Mouse (Mus musculus) stomach, embryonic 14.5 days (tissue): ENCODE results near the gene Snupn. TPM values are rescaled to one million over a fixed set of nuclear protein-coding genes. Genes with fewer than 3 reads are reported as not detected.
A peak's percentile ranks its signal among the peaks of the same experiment; 100 is the strongest.
"Not testable (repeated sequence)": the region's sequence is repeated elsewhere in the genome, so short reads cannot be mapped to it uniquely, and the experiment has no call there.

Experiments
- ATAC-seq: fragments of 200-750 bp; cut with Nextera tagmentation; 2 replicates; pipeline ENCODE4 v1.8.0; 2017; ENCODE audit warnings: low read depth, moderate TSS enrichment; ENCODE audit not compliant: insufficient number of reproducible peaks, insufficient read depth, low FRiP score
- H3K27ac ChIP-seq: fragments of 300-500 bp; sonication (generic); 2 replicates; pipeline ENCODE4 v1.5.1; 2014; ENCODE audit warnings: mild to moderate bottlenecking, low read length, moderate library complexity, mixed read lengths
- H3K27me3 ChIP-seq: fragments of 300-500 bp; sonication (generic); 2 replicates; pipeline ENCODE4 v1.6.1; 2014; ENCODE audit warnings: low read length, control low read depth, mixed read lengths; ENCODE audit not compliant: control insufficient read depth, insufficient read depth
- H3K36me3 ChIP-seq: fragments of 300-500 bp; sonication (generic); 2 replicates; pipeline ENCODE4 v1.6.1; 2014; ENCODE audit warnings: mild to moderate bottlenecking, control low read depth, low read length, moderate library complexity, mixed read lengths; ENCODE audit not compliant: control insufficient read depth, insufficient read depth
- H3K4me1 ChIP-seq: fragments of 300-500 bp; sonication (generic); 2 replicates; pipeline ENCODE4 v1.6.1; 2014; ENCODE audit warnings: low read length, control low read depth, mixed read lengths; ENCODE audit not compliant: control insufficient read depth, insufficient read depth
- H3K4me2 ChIP-seq: fragments of 300-500 bp; sonication (generic); replicated peaks from 2 replicates; pipeline ENCODE4 v1.6.1; 2014; ENCODE audit warnings: low read depth, low read length, control low read depth
- H3K4me3 ChIP-seq: fragments of 300-500 bp; sonication (generic); 2 replicates; pipeline ENCODE4 v1.5.1; 2014; ENCODE audit warnings: low read depth, low read length, control low read depth
- H3K9ac ChIP-seq: fragments of 300-500 bp; sonication (generic); replicated peaks from 2 replicates; pipeline ENCODE4 v1.6.1; 2014; ENCODE audit warnings: low read depth, mild to moderate bottlenecking, control low read depth, low read length, moderate library complexity, mixed read lengths
- H3K9me3 ChIP-seq: fragments of 300-500 bp; sonication (generic); 2 replicates; pipeline ENCODE4 v1.6.1; 2016; ENCODE audit warnings: low read depth, low read length, control low read depth; ENCODE audit not compliant: control insufficient read depth
- WGBS: fragments of 180-500 bp; shearing (Covaris S2); extraction: QIAGEN DNeasy Blood & Tissue Kit; methylation state at CpG from one replicate; pipeline ENCODE4 v1.1.7; 2014; 5-methylcytosine and 5-hydroxymethylcytosine counted together
- polyA plus RNA-seq: library from polyadenylated mRNA; unstranded; fragments of >200 nt; fragmentation: Nextera tagmentation; extraction: Ambion mirVana; gene quantifications from 2 replicates; pipeline ENCODE4 v1.2.1, GENCODE M21; 2014

Snupn gene
- polyA plus RNA-seq, 1 experiment from 2014 or later = 21.9 TPM

GRCm38 (mm10) chr9:56973960-56974524 lies 23.4 kb downstream of the Snupn start:
- H3K9me3 ChIP-seq = no peaks in the 10 kb centered on the region
- no peaks in the 10 kb centered on the region; the same call in 1 of the 2 replicates for H3K36me3 ChIP-seq
- ATAC-seq = no peak
- H3K27me3 ChIP-seq = no peaks in the 10 kb centered on the region
- no peak overlapping the region for H3K27ac ChIP-seq
- no peak overlapping the region for H3K9ac ChIP-seq
- no peak overlapping the region for H3K4me2 ChIP-seq
- H3K4me3 ChIP-seq = no peak overlapping the region
- WGBS = 85% methylated on average over 8 of the region's 8 CpGs
- no peaks in the 10 kb centered on the region for H3K4me1 ChIP-seq

GRCm38 (mm10) chr9:56975199-56975598 lies 24.5 kb downstream of the Snupn start:
- Histone ChIP-seq H3K27ac (no peak overlapping the region), H3K4me3 (no peak overlapping the region), H3K9me3 (no peaks in the 10 kb centered on the region), H3K4me2 (no peak overlapping the region), H3K4me1 (no peaks in the 10 kb centered on the region), H3K27me3 (no peaks in the 10 kb centered on the region), H3K9ac (no peak overlapping the region), H3K36me3 (no peaks in the 10 kb centered on the region; the same call in 1 of the 2 replicates)
- 78% methylated on average over 3 of the region's 3 CpGs for WGBS
- ATAC-seq = no peak

- Histone ChIP-seq H3K27ac (no peak overlapping the region), H3K9me3 (no peaks in the 10 kb centered on the region), H3K4me1 (no peaks in the 10 kb centered on the region), H3K27me3 (no peaks in the 10 kb centered on the region), H3K9ac (no peak overlapping the region), H3K4me3 (no peak overlapping the region), H3K4me2 (no peak overlapping the region), H3K36me3 (no peaks in the 10 kb centered on the region; the same call in 1 of the 2 replicates)
- ATAC-seq = no peak
- 92% methylated on average over 6 of the region's 6 CpGs for WGBS
Measured at GRCm38 (mm10) chr9:56980186-56980585, 29.5 kb downstream of the Snupn start.

GRCm38 (mm10) chr9:56981502-56981901 lies 30.8 kb downstream of the Snupn start:
- 68% methylated on average over 1 of the region's 1 CpGs for whole genome bisulfite sequencing
- Histone ChIP-seq H3K36me3 (no peaks in the 10 kb centered on the region; the same call in 1 of the 2 replicates), H3K4me1 (no peaks in the 10 kb centered on the region), H3K27ac (no peak overlapping the region), H3K9me3 (no peaks in the 10 kb centered on the region), H3K27me3 (no peaks in the 10 kb centered on the region), H3K9ac (no peak overlapping the region), H3K4me2 (no peak overlapping the region), H3K4me3 (no peak overlapping the region)
- no peak for ATAC-seq

- no peaks in the 10 kb centered on the region; the same call in 1 of the 2 replicates for H3K4me1 ChIP-seq
- H3K4me2 ChIP-seq = peak within 1 kb of the TSS; percentile 82
- peak within 1 kb of the TSS; percentile 95 for H3K9ac ChIP-seq
- H3K27me3 ChIP-seq = no peaks in the 10 kb centered on the region
- no peaks in the 10 kb centered on the region for H3K36me3 ChIP-seq
- peak within 1 kb of the TSS; percentile 97 for H3K27ac ChIP-seq
- 2% methylated on average over 62 of the region's 62 CpGs for WGBS
- peak; percentile 93 for ATAC-seq
- H3K4me3 ChIP-seq = peak within 1 kb of the TSS; percentile 88
- no peaks in the 10 kb centered on the region for H3K9me3 ChIP-seq
Measured at GRCm38 (mm10) chr9:56994286-56995197, 43.9 kb downstream of the Snupn start, which contains the start of gene Ptpn9. Gene Ptpn9 (plus strand): TSS chr9:56994923.

GRCm38 (mm10) chr9:56995198-56996027 lies 44.7 kb downstream of the Snupn start:
- Histone ChIP-seq H3K4me2 (peak overlapping the region; percentile 82), H3K9me3 (no peaks in the 10 kb centered on the region), H3K27me3 (no peaks in the 10 kb centered on the region), H3K4me1 (no peaks in the 10 kb centered on the region; the same call in 1 of the 2 replicates), H3K4me3 (peak overlapping the region; percentile 88), H3K9ac (peak overlapping the region; percentile 95), H3K27ac (peak overlapping the region; percentile 97), H3K36me3 (no peaks in the 10 kb centered on the region)
- ATAC-seq = peak; percentile 70; the same call in 1 of the 2 replicates
- under 1% methylated on average over 74 of the region's 80 CpGs for WGBS

- H3K4me3 ChIP-seq = peak overlapping the region; percentile 88
- 0% methylated on average over 5 of the region's 5 CpGs for WGBS
- H3K27me3 ChIP-seq = no peaks in the 10 kb centered on the region
- H3K36me3 ChIP-seq = no peaks in the 10 kb centered on the region
- no peaks in the 10 kb centered on the region; the same call in 1 of the 2 replicates for H3K4me1 ChIP-seq
- H3K9ac ChIP-seq = peak overlapping the region; percentile 95
- H3K4me2 ChIP-seq = peak overlapping the region; percentile 82
- peak overlapping the region; percentile 97 for H3K27ac ChIP-seq
- no peaks in the 10 kb centered on the region for H3K9me3 ChIP-seq
- ATAC-seq = 0 out of 2 replicates have a peak, but pooled peaks have one; percentile 1
Measured at GRCm38 (mm10) chr9:56996028-56996346, 45.3 kb downstream of the Snupn start.

- not testable (repeated sequence) for H3K4me3 ChIP-seq, H3K4me2 ChIP-seq, ATAC-seq, H3K27me3 ChIP-seq, H3K9ac ChIP-seq, H3K4me1 ChIP-seq, H3K27ac ChIP-seq, H3K9me3 ChIP-seq, H3K36me3 ChIP-seq
- 82% methylated on average over 1 of the region's 1 CpGs for WGBS
Measured at GRCm38 (mm10) chr9:56997206-56997605, 46.5 kb downstream of the Snupn start.
